Mouse (Mus musculus): ENCODE measurements around the gene Slc39a5. TPM values are rescaled to one million over a fixed set of nuclear protein-coding genes. Genes with fewer than 3 reads are reported as not detected.

Slc39a5 gene
- polyA plus RNA-seq, 1 experiment from 2014 or later = 0.36 TPM

DNA sequence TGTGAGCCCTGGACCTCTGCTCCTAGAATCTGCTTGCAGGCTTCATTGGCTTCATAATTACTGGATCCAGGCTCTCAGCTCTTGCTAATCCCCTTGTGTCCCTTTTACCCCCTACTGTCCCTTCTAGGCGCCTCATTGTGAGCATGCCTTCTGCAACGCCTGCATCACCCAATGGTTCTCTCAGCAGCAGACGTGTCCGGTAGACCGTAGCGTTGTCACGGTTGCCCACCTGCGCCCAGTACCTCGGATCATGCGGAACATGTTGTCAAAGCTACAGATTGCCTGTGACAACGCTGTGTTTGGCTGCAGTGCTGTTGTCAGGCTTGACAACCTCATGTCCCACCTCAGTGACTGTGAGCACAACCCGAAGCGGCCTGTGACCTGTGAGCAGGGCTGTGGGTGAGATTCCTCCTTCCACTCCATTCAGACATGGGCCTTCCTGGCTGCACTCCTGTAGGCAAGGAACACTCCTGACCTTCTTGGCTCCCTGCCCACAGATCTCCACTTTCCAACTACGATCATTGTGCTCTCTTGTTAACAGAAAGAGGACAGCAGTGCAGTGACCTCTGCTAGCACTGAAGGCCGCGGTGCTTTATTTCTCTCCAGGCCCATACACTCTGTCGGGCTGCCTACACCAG, 34.3 kb upstream of the Slc39a5 start:
- Histone ChIP-seq H3K9me3 (ENCODE audit: control insufficient read depth, low read length) (no peaks in the 10 kb centered on the region), H3K4me1 (ENCODE audit: control insufficient read depth, insufficient read depth, low read depth, low read length) (no peaks in the 10 kb centered on the region; the same call in 1 of the 2 replicates), H3K27me3 (replicated peaks; ENCODE audit: control insufficient read depth, insufficient read depth, low read length) (no peaks in the 10 kb centered on the region), H3K4me3 (ENCODE audit: low read length) (no peak overlapping the region), H3K27ac (ENCODE audit: low read depth, low read length) (0 out of 2 replicates have a peak overlapping the region, but pooled peaks have one; percentile 4), H3K9ac (ENCODE audit: low read depth, low read length) (no peak overlapping the region), H3K4me2 (ENCODE audit: low read length) (no peak overlapping the region), H3K36me3 (ENCODE audit: control insufficient read depth, insufficient read depth, low read length) (peaks cover 38% of the 10 kb centered on the region)
- ATAC-seq = 0 out of 2 replicates have a peak, but pooled peaks have one; percentile 38
- 68% methylated on average over 17 of the region's 17 CpGs for WGBS

GRCm38 (mm10) chr10:128434681-128435080, 33.7 kb upstream of the Slc39a5 start:
- no peak overlapping the region for H3K4me3 ChIP-seq (ENCODE audit: low read length)
- H3K36me3 ChIP-seq (ENCODE audit: control insufficient read depth, insufficient read depth, low read length) = peaks cover 37% of the 10 kb centered on the region
- no peak overlapping the region for H3K9ac ChIP-seq (ENCODE audit: low read depth, low read length)
- ATAC-seq = no peak
- H3K4me2 ChIP-seq (ENCODE audit: low read length) = no peak overlapping the region
- no peaks in the 10 kb centered on the region; the same call in 1 of the 2 replicates for H3K4me1 ChIP-seq (ENCODE audit: control insufficient read depth, insufficient read depth, low read depth, low read length)
- no peaks in the 10 kb centered on the region for H3K27me3 ChIP-seq (replicated peaks; ENCODE audit: control insufficient read depth, insufficient read depth, low read length)
- no peak overlapping the region for H3K27ac ChIP-seq (ENCODE audit: low read depth, low read length)
- H3K9me3 ChIP-seq (ENCODE audit: control insufficient read depth, low read length) = no peaks in the 10 kb centered on the region
- 86% methylated on average over 10 of the region's 10 CpGs for WGBS

DNA sequence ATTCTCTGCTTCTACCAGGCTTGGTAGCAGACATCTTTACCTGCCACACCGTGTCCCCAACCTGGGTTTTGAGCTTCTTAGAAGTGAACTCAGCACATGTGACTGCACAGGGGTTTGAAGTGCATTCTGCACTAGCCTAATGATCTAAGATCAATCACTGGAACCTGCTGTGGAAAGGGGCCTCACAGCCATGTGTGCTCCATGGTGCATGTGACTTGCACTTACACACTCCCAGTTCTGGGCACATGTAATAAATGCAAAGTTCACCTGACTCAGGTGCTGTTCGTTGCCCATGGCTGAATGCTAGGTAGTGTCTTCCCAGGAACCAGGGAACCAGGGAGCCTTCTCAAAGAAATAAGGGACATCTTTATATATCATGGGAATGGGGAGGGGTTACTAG, 32.4 kb upstream of the Slc39a5 start:
- ATAC-seq = no peak
- H3K9ac ChIP-seq (ENCODE audit: low read depth, low read length) = no peak overlapping the region
- 98% methylated on average over 2 of the region's 2 CpGs for WGBS
- no peak overlapping the region for H3K4me3 ChIP-seq (ENCODE audit: low read length)
- no peak overlapping the region for H3K4me2 ChIP-seq (ENCODE audit: low read length)
- H3K36me3 ChIP-seq (ENCODE audit: control insufficient read depth, insufficient read depth, low read length) = peaks cover 40% of the 10 kb centered on the region
- no peak overlapping the region for H3K27ac ChIP-seq (ENCODE audit: low read depth, low read length)
- no peaks in the 10 kb centered on the region; the same call in 1 of the 2 replicates for H3K4me1 ChIP-seq (ENCODE audit: control insufficient read depth, insufficient read depth, low read depth, low read length)
- H3K9me3 ChIP-seq (ENCODE audit: control insufficient read depth, low read length) = no peaks in the 10 kb centered on the region
- H3K27me3 ChIP-seq (replicated peaks; ENCODE audit: control insufficient read depth, insufficient read depth, low read length) = no peaks in the 10 kb centered on the region

- no peak for ATAC-seq
- Histone ChIP-seq H3K27me3 (replicated peaks; ENCODE audit: control insufficient read depth, insufficient read depth, low read length) (no peaks in the 10 kb centered on the region), H3K9me3 (ENCODE audit: control insufficient read depth, low read length) (no peaks in the 10 kb centered on the region), H3K27ac (ENCODE audit: low read depth, low read length) (no peak overlapping the region), H3K4me1 (ENCODE audit: control insufficient read depth, insufficient read depth, low read depth, low read length) (no peaks in the 10 kb centered on the region), H3K4me3 (ENCODE audit: low read length) (no peak overlapping the region), H3K36me3 (ENCODE audit: control insufficient read depth, insufficient read depth, low read length) (peaks cover 13% of the 10 kb centered on the region), H3K4me2 (ENCODE audit: low read length) (no peak overlapping the region), H3K9ac (ENCODE audit: low read depth, low read length) (no peak overlapping the region)
- WGBS = 89% methylated on average over 4 of the region's 4 CpGs
These were observed 28.4 kb upstream of the Slc39a5 start for GRCm38 (mm10) chr10:128429454-128429853.

DNA sequence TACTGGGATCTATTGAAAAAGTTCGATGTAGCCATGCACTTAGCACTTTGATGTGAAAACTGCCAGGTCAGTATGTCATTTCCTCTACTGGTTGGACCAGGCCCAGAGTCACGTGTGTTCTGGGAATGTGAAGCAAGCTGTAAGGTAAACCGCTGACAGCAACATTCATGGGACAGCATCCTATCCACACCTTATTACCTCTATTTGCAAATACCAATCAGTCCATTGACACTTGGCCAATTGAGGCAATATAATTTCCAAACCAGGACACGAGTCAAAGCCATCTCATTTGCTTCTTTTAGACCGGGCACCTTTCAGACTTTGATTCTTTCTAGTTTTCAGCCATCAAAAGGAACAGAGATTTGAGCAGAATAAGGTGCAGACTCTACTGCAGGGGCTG, 28.0 kb upstream of the Slc39a5 start:
- ATAC-seq = no peak
- Histone ChIP-seq H3K36me3 (ENCODE audit: control insufficient read depth, insufficient read depth, low read length) (peaks cover 13% of the 10 kb centered on the region), H3K27ac (ENCODE audit: low read depth, low read length) (no peak overlapping the region), H3K4me1 (ENCODE audit: control insufficient read depth, insufficient read depth, low read depth, low read length) (no peaks in the 10 kb centered on the region), H3K27me3 (replicated peaks; ENCODE audit: control insufficient read depth, insufficient read depth, low read length) (no peaks in the 10 kb centered on the region), H3K4me3 (ENCODE audit: low read length) (no peak overlapping the region), H3K9ac (ENCODE audit: low read depth, low read length) (no peak overlapping the region), H3K9me3 (ENCODE audit: control insufficient read depth, low read length) (no peaks in the 10 kb centered on the region), H3K4me2 (ENCODE audit: low read length) (no peak overlapping the region)
- 94% methylated on average over 5 of the region's 5 CpGs for WGBS

- Histone ChIP-seq H3K9ac (ENCODE audit: low read depth, low read length) (no peak overlapping the region), H3K27me3 (replicated peaks; ENCODE audit: control insufficient read depth, insufficient read depth, low read length) (no peaks in the 10 kb centered on the region), H3K27ac (ENCODE audit: low read depth, low read length) (no peak overlapping the region), H3K4me1 (ENCODE audit: control insufficient read depth, insufficient read depth, low read depth, low read length) (no peaks in the 10 kb centered on the region), H3K4me2 (ENCODE audit: low read length) (no peak overlapping the region), H3K9me3 (ENCODE audit: control insufficient read depth, low read length) (no peaks in the 10 kb centered on the region), H3K36me3 (ENCODE audit: control insufficient read depth, insufficient read depth, low read length) (peaks cover 26% of the 10 kb centered on the region), H3K4me3 (ENCODE audit: low read length) (no peak overlapping the region)
- no peak for ATAC-seq
- WGBS = 94% methylated on average over 3 of the region's 3 CpGs
These were observed 24.2 kb upstream of the Slc39a5 start for GRCm38 (mm10) chr10:128425260-128425659.

- no peak for ATAC-seq
- no peak overlapping the region for H3K4me2 ChIP-seq (ENCODE audit: low read length)
- H3K4me1 ChIP-seq (ENCODE audit: control insufficient read depth, insufficient read depth, low read depth, low read length) = no peaks in the 10 kb centered on the region
- H3K27ac ChIP-seq (ENCODE audit: low read depth, low read length) = no peak overlapping the region
- H3K36me3 ChIP-seq (ENCODE audit: control insufficient read depth, insufficient read depth, low read length) = peaks cover 29% of the 10 kb centered on the region
- no peaks in the 10 kb centered on the region for H3K27me3 ChIP-seq (replicated peaks; ENCODE audit: control insufficient read depth, insufficient read depth, low read length)
- 70% methylated on average over 7 of the region's 7 CpGs for WGBS
- no peak overlapping the region for H3K9ac ChIP-seq (ENCODE audit: low read depth, low read length)
- H3K9me3 ChIP-seq (ENCODE audit: control insufficient read depth, low read length) = no peaks in the 10 kb centered on the region
- H3K4me3 ChIP-seq (ENCODE audit: low read length) = no peak overlapping the region
These were observed 23.6 kb upstream of the Slc39a5 start for GRCm38 (mm10) chr10:128424604-128425003.

GRCm38 (mm10) chr10:128422426-128422825, 21.4 kb upstream of the Slc39a5 start:
- Histone ChIP-seq H3K4me2 (ENCODE audit: low read length) (no peak overlapping the region), H3K36me3 (ENCODE audit: control insufficient read depth, insufficient read depth, low read length) (peaks cover 26% of the 10 kb centered on the region), H3K27me3 (replicated peaks; ENCODE audit: control insufficient read depth, insufficient read depth, low read length) (no peaks in the 10 kb centered on the region), H3K4me1 (ENCODE audit: control insufficient read depth, insufficient read depth, low read depth, low read length) (no peaks in the 10 kb centered on the region), H3K27ac (ENCODE audit: low read depth, low read length) (no peak overlapping the region), H3K4me3 (ENCODE audit: low read length) (no peak overlapping the region), H3K9me3 (ENCODE audit: control insufficient read depth, low read length) (no peaks in the 10 kb centered on the region), H3K9ac (ENCODE audit: low read depth, low read length) (no peak overlapping the region)
- ATAC-seq = no peak
- WGBS = 73% methylated on average over 5 of the region's 5 CpGs

GRCm38 (mm10) chr10:128414848-128415247, 13.8 kb upstream of the Slc39a5 start:
- peaks cover 24% of the 10 kb centered on the region for H3K36me3 ChIP-seq (ENCODE audit: control insufficient read depth, insufficient read depth, low read length)
- H3K9me3 ChIP-seq (ENCODE audit: control insufficient read depth, low read length) = no peaks in the 10 kb centered on the region
- ATAC-seq = no peak
- H3K4me1 ChIP-seq (ENCODE audit: control insufficient read depth, insufficient read depth, low read depth, low read length) = peaks cover 29% of the 10 kb centered on the region
- no peak overlapping the region for H3K9ac ChIP-seq (ENCODE audit: low read depth, low read length)
- no peaks in the 10 kb centered on the region for H3K27me3 ChIP-seq (replicated peaks; ENCODE audit: control insufficient read depth, insufficient read depth, low read length)
- 96% methylated on average over 5 of the region's 5 CpGs for WGBS
- H3K27ac ChIP-seq (ENCODE audit: low read depth, low read length) = no peak overlapping the region
- H3K4me2 ChIP-seq (ENCODE audit: low read length) = no peak overlapping the region
- H3K4me3 ChIP-seq (ENCODE audit: low read length) = no peak overlapping the region

Measured in hindbrain, embryonic 16.5 days (tissue).